Mouse (Mus musculus): Measurements from ENCODE around the gene Pbx1.

- TF ChIP-seq CTCF (conservative IDR thresholded peaks at IDR 0.05; ENCODE audit: low read length) (no peak), NANOG (IDR thresholded peaks at IDR 0.05; ENCODE audit: borderline replicate concordance, low read length) (no peak)
Measured at GRCm38 (mm10) chr1:168423389-168423930, 8.6 kb downstream of the Pbx1 start.
